Mouse (Mus musculus) heart, embryonic 10.5 days (tissue): ENCODE results near the gene Mga. TPM values are rescaled to one million over a fixed set of nuclear protein-coding genes. Genes with fewer than 3 reads are reported as not detected.

Experiments
- DNase-seq: peaks from one replicate; pipeline ENCODE4 v3.0.0-alpha.2; 2017; ENCODE audit warnings: low spot score
- H3K27ac ChIP-seq: fragments of 300-500 bp; sonication (generic); 2 replicates; pipeline ENCODE4 v1.5.1; 2016; ENCODE audit warnings: mild to moderate bottlenecking
- H3K27me3 ChIP-seq: fragments of 300-500 bp; sonication (generic); 2 replicates; pipeline ENCODE4 v1.6.1; 2016; ENCODE audit warnings: mild to moderate bottlenecking; ENCODE audit not compliant: poor library complexity, insufficient read depth, severe bottlenecking
- H3K36me3 ChIP-seq: fragments of 300-500 bp; sonication (generic); 2 replicates; pipeline ENCODE4 v1.6.1; 2016; ENCODE audit warnings: mild to moderate bottlenecking, moderate library complexity
- H3K4me1 ChIP-seq: fragments of 300-500 bp; sonication (generic); 2 replicates; pipeline ENCODE4 v1.6.1; 2016; ENCODE audit warnings: mild to moderate bottlenecking
- H3K4me3 ChIP-seq: fragments of 300-500 bp; sonication (generic); 2 replicates; pipeline ENCODE4 v1.5.1; 2016; ENCODE audit warnings: mild to moderate bottlenecking, moderate library complexity
- H3K9me3 ChIP-seq: fragments of 300-500 bp; sonication (generic); 2 replicates; pipeline ENCODE4 v1.6.1; 2016; ENCODE audit warnings: mild to moderate bottlenecking, moderate library complexity
- WGBS: fragments of 180-500 bp; shearing (Covaris S2); methylation state at CpG from one replicate; pipeline ENCODE4 v1.1.7; 2016; 5-methylcytosine and 5-hydroxymethylcytosine counted together
- polyA plus RNA-seq: library from polyadenylated mRNA; unstranded; fragments of >200 nt; fragmentation: Nextera tagmentation; extraction: Ambion mirVana; gene quantifications from 2 replicates; pipeline ENCODE4 v1.2.1, GENCODE M21; 2016

Mga gene
- polyA plus RNA-seq, 1 experiment from 2014 or later: 24.2 TPM

- Histone ChIP-seq H3K4me3 (no peak overlapping the region), H3K4me1 (peaks cover 17% of the 10 kb centered on the region), H3K27ac (no peak overlapping the region), H3K27me3 (no peaks in the 10 kb centered on the region), H3K9me3 (no peaks in the 10 kb centered on the region), H3K36me3 (no peaks in the 10 kb centered on the region)
- 67% methylated on average over 2 of the region's 2 CpGs for WGBS
- DNase-seq: no peak
These were observed 96.5 kb downstream of the Mga start for GRCm38 (mm10) chr2:119993515-119993914.

DNA sequence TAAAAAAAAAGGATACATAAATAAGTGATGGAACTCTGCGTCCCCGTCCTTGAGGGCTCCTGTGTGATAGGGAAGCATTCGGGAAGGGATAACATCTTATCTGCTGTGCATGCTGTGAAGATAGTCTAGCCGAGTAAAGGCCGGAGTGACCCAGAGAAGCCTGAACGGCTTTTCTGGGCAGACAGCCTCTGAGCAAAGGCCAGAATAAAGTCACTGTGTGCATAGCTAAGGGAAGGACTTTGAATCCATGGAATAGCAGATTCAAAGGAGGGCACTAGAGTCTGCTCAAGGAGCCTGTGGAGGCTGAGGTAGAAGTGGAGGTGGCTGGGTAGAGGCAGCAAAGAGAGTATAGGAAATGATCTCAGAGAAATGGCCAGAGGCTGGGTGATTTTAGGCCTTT lies 97.8 kb downstream of the Mga start:
- DNase-seq: no peak
- 0 out of 2 replicates have a peak overlapping the region, but pooled peaks have one; percentile 60 for H3K27ac ChIP-seq
- no peak overlapping the region for H3K4me3 ChIP-seq
- H3K4me1 ChIP-seq: peaks cover 17% of the 10 kb centered on the region
- H3K36me3 ChIP-seq: peaks cover 4% of the 10 kb centered on the region; the same call in 1 of the 2 replicates
- 53% methylated on average over 6 of the region's 6 CpGs for WGBS
- no peaks in the 10 kb centered on the region for H3K27me3 ChIP-seq
- H3K9me3 ChIP-seq: no peaks in the 10 kb centered on the region

- Histone ChIP-seq H3K27ac (peak overlapping the region; percentile 62), H3K36me3 (peaks cover 4% of the 10 kb centered on the region; the same call in 1 of the 2 replicates), H3K9me3 (no peaks in the 10 kb centered on the region), H3K27me3 (no peaks in the 10 kb centered on the region), H3K4me3 (no peak overlapping the region), H3K4me1 (peaks cover 19% of the 10 kb centered on the region)
- DNase-seq: no peak
- WGBS: 50% methylated on average over 9 of the region's 9 CpGs
These were observed 98.6 kb downstream of the Mga start for GRCm38 (mm10) chr2:119995391-119996281.

DNA sequence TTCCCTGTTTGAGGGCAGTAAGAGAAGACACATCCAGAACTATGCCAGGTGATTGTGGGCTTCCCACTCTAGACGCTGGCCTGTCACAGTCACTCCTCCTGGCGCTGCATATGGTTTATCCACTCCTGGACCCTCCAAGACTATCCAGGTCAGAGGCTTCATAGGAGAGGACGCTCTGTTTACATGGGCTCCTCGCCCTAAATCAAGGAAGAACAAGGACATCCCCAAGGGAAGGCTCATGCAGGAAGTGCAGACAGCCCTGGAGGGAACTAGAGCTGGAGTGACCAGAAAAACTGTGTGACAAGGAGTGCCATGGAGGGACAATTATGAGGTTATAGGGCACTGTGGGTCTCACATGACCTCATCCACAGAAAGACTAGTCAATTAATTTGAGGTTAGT lies 100.3 kb downstream of the Mga start:
- Histone ChIP-seq H3K36me3 (peaks cover 4% of the 10 kb centered on the region; the same call in 1 of the 2 replicates), H3K4me3 (no peak overlapping the region), H3K27ac (no peak overlapping the region), H3K4me1 (peaks cover 28% of the 10 kb centered on the region), H3K27me3 (no peaks in the 10 kb centered on the region), H3K9me3 (no peaks in the 10 kb centered on the region)
- no peak for DNase-seq
- 79% methylated on average over 4 of the region's 4 CpGs for WGBS

GRCm38 (mm10) chr2:119999731-120000130 lies 102.7 kb downstream of the Mga start:
- no peak for DNase-seq
- no peak overlapping the region for H3K27ac ChIP-seq
- H3K4me3 ChIP-seq: no peak overlapping the region
- 89% methylated on average over 2 of the region's 2 CpGs for WGBS
- H3K9me3 ChIP-seq: no peaks in the 10 kb centered on the region
- H3K27me3 ChIP-seq: no peaks in the 10 kb centered on the region
- H3K36me3 ChIP-seq: peaks cover 4% of the 10 kb centered on the region; the same call in 1 of the 2 replicates
- peaks cover 26% of the 10 kb centered on the region for H3K4me1 ChIP-seq

DNA sequence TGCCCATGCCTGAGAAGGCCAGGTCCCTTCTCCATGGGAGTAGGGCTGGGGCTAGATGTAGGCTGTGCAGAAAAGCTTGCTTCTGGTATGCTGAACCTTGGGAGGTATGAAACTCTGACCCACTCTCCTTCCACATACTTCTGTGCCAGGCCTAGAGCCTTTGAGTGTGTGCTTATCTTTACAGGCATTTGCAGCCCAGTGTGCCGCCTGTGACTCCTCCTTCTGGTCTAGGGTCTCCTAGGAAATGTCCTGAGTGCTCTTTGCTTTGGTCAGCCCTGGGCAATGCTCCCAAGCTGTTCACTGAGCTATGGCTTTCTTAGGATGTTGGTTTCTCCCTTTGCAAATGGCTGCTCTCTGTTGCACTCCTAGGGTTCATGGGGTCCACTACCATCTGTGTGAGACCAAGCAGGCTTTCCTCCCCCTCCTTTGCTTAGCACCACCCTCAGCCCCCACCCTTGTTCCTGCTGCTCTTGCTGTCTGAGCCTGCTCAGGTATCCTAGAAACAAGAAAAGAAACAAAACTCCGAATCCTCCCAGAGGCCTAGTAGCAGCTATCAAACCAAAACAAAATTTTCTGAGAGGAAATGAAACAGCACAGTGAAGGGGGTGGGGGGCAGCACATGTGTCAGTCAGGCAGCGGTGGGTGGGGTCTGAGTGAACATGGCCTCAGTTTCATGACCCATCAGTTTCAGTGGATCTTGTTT lies 104.0 kb downstream of the Mga start:
- Histone ChIP-seq H3K27me3 (no peaks in the 10 kb centered on the region), H3K4me1 (peaks cover 14% of the 10 kb centered on the region), H3K4me3 (no peak overlapping the region), H3K9me3 (no peaks in the 10 kb centered on the region), H3K36me3 (peaks cover 4% of the 10 kb centered on the region; the same call in 1 of the 2 replicates), H3K27ac (peak overlapping the region; percentile 62; the same call in 1 of the 2 replicates)
- DNase-seq: no peak
- WGBS: 46% methylated on average over 3 of the region's 3 CpGs

DNA sequence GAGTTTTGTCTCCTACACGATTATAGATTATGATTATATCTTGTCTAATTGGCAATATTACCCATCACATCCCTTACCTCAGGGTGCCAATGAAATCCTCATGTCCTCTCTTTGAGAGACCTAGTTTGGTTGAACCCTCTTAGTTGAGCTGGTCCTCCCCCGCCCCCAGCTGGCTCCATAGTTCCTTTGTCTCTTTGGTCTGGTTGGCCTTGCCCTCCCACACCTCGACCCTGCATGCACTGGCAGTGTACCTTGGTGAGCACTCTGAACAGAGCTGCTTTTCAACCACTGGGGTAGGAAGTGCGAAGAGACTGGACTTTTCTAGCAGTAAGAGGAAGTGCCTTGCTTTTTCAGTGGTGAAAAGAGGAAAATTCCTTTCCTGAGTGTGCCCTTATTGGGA lies 104.9 kb downstream of the Mga start:
- Histone ChIP-seq H3K27ac (no peak overlapping the region; the same call in 1 of the 2 replicates), H3K4me1 (peaks cover 13% of the 10 kb centered on the region), H3K9me3 (no peaks in the 10 kb centered on the region), H3K36me3 (peaks cover 4% of the 10 kb centered on the region; the same call in 1 of the 2 replicates), H3K27me3 (no peaks in the 10 kb centered on the region), H3K4me3 (no peak overlapping the region)
- WGBS: 78% methylated on average over 4 of the region's 4 CpGs
- no peak for DNase-seq

- Histone ChIP-seq H3K36me3 (no peaks in the 10 kb centered on the region), H3K4me3 (no peak overlapping the region), H3K4me1 (peaks cover 18% of the 10 kb centered on the region), H3K9me3 (no peaks in the 10 kb centered on the region), H3K27me3 (no peaks in the 10 kb centered on the region), H3K27ac (no peak overlapping the region)
- 89% methylated on average over 2 of the region's 2 CpGs for WGBS
- DNase-seq: no peak
These were observed 106.9 kb downstream of the Mga start for GRCm38 (mm10) chr2:120003970-120004369.

GRCm38 (mm10) chr2:120006696-120007095 lies 109.7 kb downstream of the Mga start:
- no peaks in the 10 kb centered on the region for H3K27me3 ChIP-seq
- no peaks in the 10 kb centered on the region for H3K9me3 ChIP-seq
- DNase-seq: no peak
- H3K4me3 ChIP-seq: no peak overlapping the region
- no peak overlapping the region for H3K27ac ChIP-seq
- H3K4me1 ChIP-seq: peaks cover 5% of the 10 kb centered on the region; the same call in 1 of the 2 replicates
- 87% methylated on average over 7 of the region's 7 CpGs for WGBS
- H3K36me3 ChIP-seq: no peaks in the 10 kb centered on the region

DNA sequence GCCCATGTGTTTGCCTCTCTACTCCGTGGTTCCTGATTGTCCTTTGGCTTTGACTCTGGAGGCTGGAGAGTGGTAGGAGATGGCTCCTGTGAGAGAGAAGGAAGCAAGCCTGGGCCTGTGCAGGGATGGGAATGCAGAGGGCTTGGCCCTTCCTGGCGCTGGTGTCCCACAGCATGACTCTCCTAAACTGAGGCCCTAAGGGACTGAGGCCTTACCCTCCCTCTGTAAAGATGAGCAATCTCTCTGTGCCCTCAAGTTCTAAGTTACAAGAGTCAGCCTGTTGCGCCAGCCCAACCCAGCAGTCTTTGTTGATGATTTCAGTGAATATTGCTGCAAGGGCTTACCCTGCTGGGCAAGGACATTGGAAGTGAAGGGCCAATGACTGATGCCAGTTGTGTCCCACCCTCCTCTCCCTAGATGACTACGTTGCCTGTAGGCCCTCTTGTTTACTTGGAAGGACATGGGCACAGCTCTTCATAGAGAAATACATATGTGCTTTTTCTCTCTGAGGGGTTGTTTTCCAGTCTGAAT lies 110.7 kb downstream of the Mga start:
- no peak overlapping the region for H3K27ac ChIP-seq
- WGBS: 78% methylated on average over 4 of the region's 4 CpGs

GRCm38 (mm10) chr2:120008672-120009071 lies 111.6 kb downstream of the Mga start:
- WGBS: 45% methylated on average over 4 of the region's 4 CpGs
- no peaks in the 10 kb centered on the region for H3K9me3 ChIP-seq
- H3K4me3 ChIP-seq: no peak overlapping the region
- no peak overlapping the region for H3K27ac ChIP-seq
- no peak for DNase-seq
- H3K36me3 ChIP-seq: peaks cover 5% of the 10 kb centered on the region; the same call in 1 of the 2 replicates
- H3K27me3 ChIP-seq: no peaks in the 10 kb centered on the region
- H3K4me1 ChIP-seq: peaks cover 13% of the 10 kb centered on the region

More for the DNA sequence above, 110.7 kb downstream of the Mga start:
- DNase-seq: no peak
- no peaks in the 10 kb centered on the region for H3K9me3 ChIP-seq
- H3K27me3 ChIP-seq: no peaks in the 10 kb centered on the region
- peaks cover 1% of the 10 kb centered on the region; the same call in 1 of the 2 replicates for H3K36me3 ChIP-seq
- no peak overlapping the region for H3K4me3 ChIP-seq
- peaks cover 7% of the 10 kb centered on the region; the same call in 1 of the 2 replicates for H3K4me1 ChIP-seq

DNA sequence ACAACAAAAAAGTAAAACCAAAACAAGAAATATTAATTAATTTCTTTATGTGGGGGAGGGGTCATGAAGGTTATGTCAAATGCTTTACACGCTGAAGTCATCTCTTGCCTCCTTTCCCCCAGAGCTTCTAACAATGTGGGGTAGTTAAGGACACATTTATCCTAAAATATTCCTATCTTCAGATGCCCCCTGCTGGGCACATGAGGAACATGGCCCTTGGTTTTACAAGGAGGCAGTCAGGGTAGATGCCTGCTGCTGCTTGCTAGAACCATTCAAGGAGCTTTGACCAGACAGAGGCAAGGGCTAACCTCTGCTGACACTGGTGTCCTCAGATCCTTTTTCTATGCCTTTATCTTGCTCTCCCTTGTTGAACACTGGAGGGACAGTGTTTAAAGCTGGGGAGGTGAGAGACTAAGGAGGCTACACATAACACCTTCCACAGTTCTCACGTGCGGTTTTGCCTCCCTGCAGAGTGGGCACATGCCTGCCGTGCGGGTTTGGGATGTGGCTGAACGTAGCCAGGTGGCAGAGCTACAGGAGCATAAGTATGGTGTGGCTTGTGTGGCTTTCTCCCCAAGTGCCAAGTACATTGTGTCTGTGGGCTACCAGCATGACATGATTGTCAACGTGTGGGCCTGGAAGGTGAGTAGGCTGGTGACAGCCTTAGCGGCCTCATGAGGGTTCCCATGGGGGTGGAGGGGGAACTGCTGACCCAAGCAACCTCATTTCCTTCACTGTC lies 114.6 kb downstream of the Mga start:
- Histone ChIP-seq H3K27ac (no peak overlapping the region), H3K9me3 (no peaks in the 10 kb centered on the region), H3K4me1 (peaks cover 13% of the 10 kb centered on the region), H3K36me3 (peaks cover 14% of the 10 kb centered on the region), H3K4me3 (no peak overlapping the region), H3K27me3 (no peaks in the 10 kb centered on the region)
- DNase-seq: no peak
- 76% methylated on average over 8 of the region's 8 CpGs for WGBS
